Mouse (Mus musculus) left cerebral cortex, adult 2 months (tissue): ENCODE measurements around the gene Plpp7. TPM values are rescaled to one million over a fixed set of nuclear protein-coding genes. Genes with fewer than 3 reads are reported as not detected.

ENCODE experiments used
- DNase-seq, 2 experiments: peaks; one replicate each; pipeline ENCODE4 v3.0.0; 2021 to 2022; ENCODE audit warnings: low spot score in 2 of 2, mixed read lengths in 1 of 2; ENCODE audit errors: extremely low spot score in 1 of 2
- H3K27ac ChIP-seq: fragments of 200-600 bp; 2 replicates; pipeline ENCODE4 v1.8.1; 2022
- H3K4me3 ChIP-seq: fragments of 200-600 bp; 2 replicates; pipeline ENCODE4 v1.8.1; 2022
- CTCF ChIP-seq: fragments of 200-600 bp; IDR thresholded peaks from 2 replicates; pipeline ENCODE4 v1.8.1; 2022; ENCODE audit warnings: antibody characterized with exemption, mild to moderate bottlenecking, moderate library complexity
- intact Hi-C: fragments of 180-260 bp; cut with DNase I; formaldehyde crosslinking; loops from one replicate; pipeline ENCODE4 v1.15.1; 2025
- total RNA-seq, 2 experiments: library from RNA; stranded (reverse); gene quantifications; 2 replicates each; pipeline ENCODE4 v1.2.3; 2021

Gene Plpp7
- total RNA-seq, 2 experiments from 2014 or later = 26.8 to 29.3 TPM

- DNase-seq = no peak
- Histone ChIP-seq H3K27ac (no peak overlapping the region), H3K4me3 (no peak overlapping the region)
- intact Hi-C loops = loop anchor here (2.0 to 5.0 kb wide), 4 partner anchors 50 to 215 kb away; partner anchors contain the start of genes Fam78a, Golga2 and Swi5
- no peak for TF ChIP-seq CTCF
Observed at GRCm38 (mm10) chr2:32131866-32132566, 36.7 kb downstream of the Plpp7 start.

DNA sequence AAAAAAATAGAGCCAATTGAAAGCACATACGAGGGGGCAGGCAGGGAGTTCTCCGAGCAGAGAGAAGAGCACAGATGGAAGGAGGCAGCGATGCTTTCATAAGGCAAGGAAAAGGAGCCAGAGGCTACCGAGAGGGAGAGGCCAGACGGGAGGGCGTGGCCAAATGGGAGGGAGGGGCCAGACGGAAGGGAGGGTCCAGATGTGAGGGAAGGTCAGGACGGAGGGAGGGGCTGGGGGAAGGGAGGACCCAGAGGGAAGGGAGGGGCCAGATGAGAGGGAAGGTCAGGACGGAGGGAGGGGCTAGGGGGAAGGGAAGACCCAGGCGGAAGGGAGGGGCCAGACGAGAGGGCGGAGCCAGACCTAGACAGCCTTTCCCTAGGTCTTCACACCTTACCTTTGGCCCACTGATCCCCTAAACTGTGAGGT, 37.3 kb downstream of the Plpp7 start:
- DNase-seq = no peak
- Histone ChIP-seq H3K4me3 (no peak overlapping the region), H3K27ac (no peak overlapping the region)
- TF ChIP-seq CTCF = no peak
- intact Hi-C loops = loop anchor here (5.0 kb wide), 3 partner anchors 50 to 155 kb away; partner anchors contain the start of genes Fam78a, Golga2 and Swi5

GRCm38 (mm10) chr2:32134039-32134438, 38.7 kb downstream of the Plpp7 start:
- H3K4me3 ChIP-seq = no peak overlapping the region
- peak; percentile 100 for TF ChIP-seq CTCF
- DNase-seq = peak; percentile 84 to 89
- intact Hi-C loops = loop anchor here (5.0 kb wide), 3 partner anchors 52 to 153 kb away; partner anchors contain the start of genes Fam78a, Golga2 and Swi5
- no peak overlapping the region for H3K27ac ChIP-seq

GRCm38 (mm10) chr2:32137667-32138266, 42.4 kb downstream of the Plpp7 start:
- Histone ChIP-seq H3K4me3 (peak overlapping the region; percentile 65), H3K27ac (peak overlapping the region; percentile 98)
- DNase-seq = peak; percentile 95 to 96
- TF ChIP-seq CTCF = no peak
- intact Hi-C loops = loop anchor here (2.0 to 5.0 kb wide), 2 partner anchors 50 to 163 kb away; partner anchors contain the start of gene Nup214

DNA sequence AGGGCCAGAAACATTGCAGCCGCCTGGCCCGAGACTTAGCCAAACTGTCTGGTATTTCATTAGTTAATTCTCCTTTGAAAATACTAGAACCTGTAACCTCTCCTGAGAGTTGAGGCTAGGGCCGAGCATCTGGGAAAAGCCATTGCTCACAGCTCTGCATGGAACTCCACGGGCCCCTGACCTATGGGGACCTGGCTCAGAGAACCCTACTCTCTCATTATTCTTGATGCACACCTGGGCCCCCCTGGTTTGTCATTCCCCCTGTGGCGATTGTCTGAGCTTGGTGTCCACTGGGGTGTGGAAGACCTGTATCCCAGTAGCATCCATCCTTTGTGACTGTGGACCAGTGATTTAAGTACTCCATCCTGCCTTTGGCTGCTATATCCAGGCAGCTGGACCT, 44.0 kb downstream of the Plpp7 start:
- intact Hi-C loops = loop anchor here (5.0 kb wide), 1 partner anchor 48 kb away; no protein-coding TSS in a partner anchor

GRCm38 (mm10) chr2:32140498-32140934, 45.2 kb downstream of the Plpp7 start:
- Histone ChIP-seq H3K4me3 (no peak overlapping the region), H3K27ac (no peak overlapping the region)
- DNase-seq = no peak
- intact Hi-C loops = no loop called here
- TF ChIP-seq CTCF = no peak

More for the DNA sequence above, 44.0 kb downstream of the Plpp7 start:
- DNase-seq = no peak
- TF ChIP-seq CTCF = no peak
- no peak overlapping the region for H3K27ac ChIP-seq
- H3K4me3 ChIP-seq = no peak overlapping the region

- no peak for TF ChIP-seq CTCF
- H3K4me3 ChIP-seq = no peak overlapping the region
- H3K27ac ChIP-seq = no peak overlapping the region
- intact Hi-C loops = no loop called here
- no peak for DNase-seq
Observed at GRCm38 (mm10) chr2:32141602-32142001, 46.3 kb downstream of the Plpp7 start.

- intact Hi-C loops = no loop called here
- no peak overlapping the region for H3K27ac ChIP-seq
- no peak overlapping the region for H3K4me3 ChIP-seq
- TF ChIP-seq CTCF = no peak
- no peak for DNase-seq
Observed at GRCm38 (mm10) chr2:32142368-32142767, 47.0 kb downstream of the Plpp7 start.

GRCm38 (mm10) chr2:32144633-32145032, 49.3 kb downstream of the Plpp7 start:
- no peak for DNase-seq
- TF ChIP-seq CTCF = no peak
- intact Hi-C loops = no loop called here
- Histone ChIP-seq H3K4me3 (no peak overlapping the region), H3K27ac (no peak overlapping the region)

DNA sequence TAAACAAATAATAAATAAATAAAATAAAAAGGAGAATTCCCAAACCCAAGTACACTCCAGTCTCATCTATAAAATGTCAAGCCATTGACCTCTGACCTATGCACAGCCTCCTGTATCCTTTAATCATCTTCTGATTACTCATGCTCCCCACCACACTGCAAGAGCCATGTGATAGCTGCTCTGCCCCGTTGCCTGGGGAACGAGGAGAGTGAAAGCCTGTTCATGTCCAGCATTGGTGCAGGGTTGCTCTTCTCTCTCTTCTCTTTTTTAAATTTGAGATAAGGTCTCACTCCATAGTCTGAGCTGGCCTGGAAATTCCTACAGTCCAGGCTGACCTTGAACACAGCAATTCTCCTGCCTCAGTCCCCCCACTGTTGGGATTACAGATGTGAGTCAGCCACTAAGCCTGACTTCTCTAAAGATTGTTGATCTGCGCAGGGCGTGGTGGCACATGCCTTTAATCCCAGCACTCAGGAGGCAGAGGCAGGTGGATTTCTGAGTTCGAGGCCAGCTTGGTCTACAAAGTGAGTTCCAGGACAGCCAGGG, 51.4 kb downstream of the Plpp7 start:
- no peak overlapping the region for H3K4me3 ChIP-seq
- no peak for TF ChIP-seq CTCF
- no peak for DNase-seq
- intact Hi-C loops = no loop called here
- H3K27ac ChIP-seq = no peak overlapping the region

- peak overlapping the region; percentile 49 for H3K4me3 ChIP-seq
- no peak for TF ChIP-seq CTCF
- H3K27ac ChIP-seq = peak overlapping the region; percentile 89
- no peak for DNase-seq
- intact Hi-C loops = loop anchor here (2.0 kb wide), 1 partner anchor 25 kb away; no protein-coding TSS in a partner anchor
Observed at GRCm38 (mm10) chr2:32150135-32150534, 54.8 kb downstream of the Plpp7 start.

DNA sequence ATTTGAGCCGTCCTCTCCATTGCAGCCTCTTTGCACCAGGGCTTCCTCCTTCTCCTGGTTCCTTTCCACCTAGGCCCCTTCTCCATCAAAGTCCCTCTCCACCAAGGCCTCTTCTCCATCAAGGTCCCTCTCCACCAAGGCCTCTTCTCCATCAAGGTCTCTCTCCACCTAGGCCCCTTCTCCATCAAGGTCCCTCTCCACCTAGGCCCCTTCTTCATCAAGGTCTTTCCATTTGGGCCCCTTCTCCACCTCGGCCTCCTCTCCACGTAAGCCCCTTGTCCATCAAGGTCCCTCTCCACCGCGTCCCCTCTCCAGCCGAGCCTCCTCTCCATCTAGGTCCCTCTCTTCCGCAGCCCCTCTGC, 55.2 kb downstream of the Plpp7 start:
- intact Hi-C loops = loop anchor here (2.0 kb wide), 1 partner anchor 24 kb away; no protein-coding TSS in a partner anchor
- no peak for TF ChIP-seq CTCF

More for the DNA sequence above, 55.2 kb downstream of the Plpp7 start:
- Histone ChIP-seq H3K4me3 (peak overlapping the region; percentile 49), H3K27ac (peak overlapping the region; percentile 89)
- no peak for DNase-seq
